Mouse (Mus musculus) kidney, adult 2 months (tissue): Measurements from ENCODE around the gene Smg6.

Experiments
- CTCF ChIP-seq: fragments of 200-500 bp; conservative IDR thresholded peaks from 2 replicates; pipeline ENCODE4 v1.5.1; 2011; ENCODE audit warnings: low read depth, mild to moderate bottlenecking, control low read depth, low read length, moderate library complexity, mixed read lengths; ENCODE audit not compliant: insufficient read depth, insufficient read length
- POLR2A ChIP-seq: fragments of 200-500 bp; IDR thresholded peaks from one replicate; pipeline ENCODE4 v1.6.1; 2011; ENCODE audit warnings: low read depth, low read length, control low read depth

DNA sequence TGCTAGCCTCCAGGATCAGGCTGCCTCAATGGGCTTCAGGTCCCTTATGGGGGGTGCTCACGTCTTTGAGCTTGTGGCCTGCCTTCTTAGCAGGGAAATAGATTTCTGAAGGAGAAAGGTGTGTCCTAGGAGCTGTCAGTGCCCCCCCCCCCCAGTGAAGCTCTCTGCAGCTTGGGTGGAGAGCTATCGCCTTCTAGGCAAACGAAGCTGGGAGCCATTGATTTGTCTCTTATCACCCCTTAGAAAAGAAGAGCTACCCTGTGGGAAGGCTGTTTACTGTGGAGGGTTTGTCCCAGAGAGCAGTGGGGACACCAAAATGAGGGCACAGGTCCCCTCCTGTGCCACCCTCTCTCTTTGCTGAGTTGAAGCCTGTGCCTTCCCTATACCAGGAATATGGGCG, 284.5 kb downstream of the Smg6 start:
- TF ChIP-seq POLR2A (no peak), CTCF (no peak)
